Mouse (Mus musculus): Measurements from ENCODE around the gene Krtap5-4.
"Not testable (repeated sequence)": the region's sequence is repeated elsewhere in the genome, so short reads cannot be mapped to it uniquely, and the experiment has no call there.

The Krtap5-4 gene

DNA sequence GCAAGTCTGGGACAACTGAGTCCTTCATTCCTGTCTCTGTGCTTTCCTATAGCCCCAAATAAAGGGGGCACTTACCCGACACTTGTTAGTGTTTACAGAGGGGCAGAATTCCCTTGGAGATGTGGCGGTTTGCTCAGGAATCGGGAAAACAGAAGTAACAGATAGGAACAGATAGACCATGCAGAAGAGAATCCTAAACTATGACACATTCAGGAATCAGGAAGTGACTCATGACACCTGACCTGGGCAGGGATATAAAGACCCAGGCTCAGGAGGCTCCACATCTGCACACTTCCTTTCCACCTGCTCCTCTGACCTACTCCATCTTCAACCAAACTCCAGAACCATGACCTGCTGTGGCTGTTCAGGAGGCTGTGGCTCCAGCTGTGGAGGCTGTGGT is at the start of gene Krtap5-4:
Gene Krtap5-4, plus strand, starts transcription at position 301 of the 400 bp plus-strand sequence.
- no peak for DNase-seq

DNA sequence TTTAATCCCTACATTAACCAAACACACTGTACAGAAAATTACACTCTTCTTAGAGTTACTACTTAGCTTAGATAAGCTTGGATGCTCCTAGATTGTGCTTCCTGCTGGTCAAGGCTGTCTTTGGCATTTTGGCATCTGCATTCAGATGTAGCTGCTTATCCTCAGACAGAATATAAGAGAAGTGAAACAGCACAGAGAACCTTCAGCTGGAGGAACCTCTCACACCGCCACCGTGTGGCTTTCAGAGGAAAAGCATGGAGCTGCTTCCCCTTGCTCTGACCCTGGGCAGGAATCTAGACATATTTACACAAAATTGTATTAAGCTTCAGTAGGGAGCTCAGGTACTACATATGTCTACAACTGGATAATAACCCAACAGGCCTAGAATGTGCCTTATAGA is 47.8 kb upstream of the Krtap5-4 start:
- DNase-seq = peak; percentile 49

DNA sequence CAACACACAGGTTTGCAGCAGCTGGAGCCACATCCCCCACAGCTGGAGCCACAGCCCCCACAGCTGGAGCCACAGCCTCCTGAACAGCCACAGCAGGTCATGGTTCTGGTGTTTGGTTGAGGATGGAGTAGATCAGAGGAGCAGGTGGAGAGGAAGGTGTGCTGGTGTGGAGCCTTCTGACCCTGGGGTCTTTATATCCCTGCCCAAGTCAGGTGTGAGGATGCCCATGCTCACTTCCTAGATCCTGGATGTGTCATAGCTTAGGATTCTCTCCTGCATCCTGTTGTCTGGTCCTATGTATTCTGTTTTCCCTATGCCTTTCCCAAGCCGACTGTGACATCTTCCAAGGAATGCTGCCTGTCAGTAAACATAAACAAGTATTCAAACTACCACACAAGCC is 45.1 kb upstream of the Krtap5-4 start, which contains the start of gene Gm2431:
Gene Gm2431, minus strand, starts transcription at position 101 of the 400 bp plus-strand sequence.
- not testable (repeated sequence) for DNase-seq

DNA sequence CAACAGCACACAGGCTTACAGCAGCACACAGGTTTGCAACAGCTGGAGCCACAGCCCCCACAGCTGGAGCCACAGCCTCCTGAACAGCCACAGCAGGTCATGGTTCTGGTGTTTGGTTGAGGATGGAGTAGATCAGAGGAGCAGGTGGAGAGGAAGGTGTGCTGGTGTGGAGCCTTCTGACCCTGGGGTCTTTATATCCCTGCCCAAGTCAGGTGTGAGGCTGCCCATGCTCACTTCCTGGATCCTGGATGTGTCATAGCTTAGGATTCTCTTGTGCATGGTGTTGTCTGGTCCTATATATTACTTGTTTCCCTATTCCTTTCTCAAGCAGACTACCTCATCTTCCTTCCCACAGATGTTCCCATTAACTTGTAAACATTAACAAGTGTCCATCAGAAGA is 29.1 kb upstream of the Krtap5-4 start, which contains the start of gene Gm4559:
Gene Gm4559, minus strand, starts transcription at position 101 of the 400 bp plus-strand sequence.
- DNase-seq = not testable (repeated sequence)

DNA sequence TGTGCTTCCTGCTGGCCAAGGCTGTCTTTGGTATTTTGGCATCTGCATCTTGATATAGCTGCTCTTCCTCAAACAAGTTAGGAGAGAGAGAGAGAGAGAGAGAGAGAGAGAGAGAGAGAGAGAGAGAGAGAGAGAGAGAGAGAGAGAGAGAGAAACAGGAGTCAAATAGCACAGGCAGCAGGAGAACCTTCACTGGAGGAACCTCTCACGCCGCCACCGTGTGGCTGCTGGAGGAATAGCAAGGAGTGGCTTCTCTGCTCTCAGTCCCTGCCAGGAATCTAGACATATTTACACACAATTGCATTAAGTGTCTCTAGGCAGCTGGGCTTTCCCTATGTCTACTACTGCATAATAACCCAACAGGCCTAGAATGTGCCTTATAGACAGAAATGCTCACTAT is 25.2 kb upstream of the Krtap5-4 start:
- DNase-seq = peak; percentile 84

DNA sequence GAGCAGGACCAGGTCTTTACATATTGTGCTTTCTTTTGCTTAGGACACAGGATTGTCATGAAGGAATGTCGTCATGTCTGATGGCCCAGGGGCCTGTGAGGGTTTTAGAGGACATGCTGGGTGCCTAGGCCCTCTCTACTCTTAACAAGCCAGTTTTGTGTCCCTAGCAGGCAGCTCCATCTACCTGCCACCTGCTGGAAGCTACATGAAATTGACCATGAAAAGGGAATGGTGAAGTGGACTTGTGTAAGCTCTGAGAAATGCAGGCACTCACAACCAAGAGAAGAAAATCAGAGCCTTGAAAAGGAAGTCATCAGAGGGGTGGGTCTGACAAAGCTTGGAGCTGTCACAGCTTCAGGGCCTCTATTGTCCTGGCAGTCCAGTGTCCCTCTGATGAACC is 24.1 kb upstream of the Krtap5-4 start:
- not testable (repeated sequence) for DNase-seq

DNA sequence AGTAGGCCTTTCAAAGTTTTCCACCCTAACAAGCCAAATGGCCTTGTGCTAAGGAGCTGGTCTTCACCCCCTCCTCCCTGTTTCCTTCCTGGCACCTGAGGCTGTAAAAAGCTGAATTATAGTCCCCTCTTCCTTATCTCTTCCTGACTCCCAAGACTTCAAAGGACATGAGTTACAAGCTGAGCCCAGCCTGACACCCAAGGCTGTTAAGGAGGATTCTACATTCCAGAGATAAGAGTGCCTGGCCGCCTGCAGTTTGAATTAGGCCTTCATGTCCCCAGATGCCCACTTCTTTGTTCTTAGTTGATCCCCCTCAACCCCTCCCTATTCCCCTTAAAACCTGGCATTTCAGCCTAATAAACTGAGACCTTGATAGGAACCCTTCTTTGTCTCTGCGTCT is 20.5 kb upstream of the Krtap5-4 start:
- DNase-seq = not testable (repeated sequence)

DNA sequence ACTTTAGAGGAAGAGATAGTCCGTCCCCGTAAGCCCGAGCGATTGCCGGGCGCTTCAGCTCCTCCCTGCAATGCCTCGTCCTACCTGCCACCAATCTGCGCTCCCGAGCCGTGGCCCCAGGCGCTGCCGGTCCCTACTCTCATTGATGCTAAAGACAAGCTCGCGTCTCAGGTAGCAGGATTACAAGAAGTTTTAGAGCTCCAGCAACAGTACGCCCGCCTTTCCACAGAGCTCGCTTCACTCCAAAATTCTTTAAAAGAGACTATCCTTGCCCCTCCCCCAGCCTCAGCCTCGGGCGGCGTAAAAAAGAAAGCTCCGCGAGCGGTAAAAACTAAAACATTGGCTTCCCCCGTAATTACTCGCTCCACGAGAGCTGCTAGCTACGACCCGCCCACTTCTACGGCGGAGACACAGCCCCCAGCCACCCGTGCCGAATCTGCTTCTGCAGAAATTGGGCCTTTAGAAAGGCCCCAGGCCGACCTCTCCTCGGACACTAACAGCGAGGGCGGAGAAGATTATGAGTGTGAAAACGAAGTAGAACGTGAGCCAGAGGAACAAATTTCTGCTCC is 19.2 kb upstream of the Krtap5-4 start:
- peak; percentile 79 for DNase-seq

DNA sequence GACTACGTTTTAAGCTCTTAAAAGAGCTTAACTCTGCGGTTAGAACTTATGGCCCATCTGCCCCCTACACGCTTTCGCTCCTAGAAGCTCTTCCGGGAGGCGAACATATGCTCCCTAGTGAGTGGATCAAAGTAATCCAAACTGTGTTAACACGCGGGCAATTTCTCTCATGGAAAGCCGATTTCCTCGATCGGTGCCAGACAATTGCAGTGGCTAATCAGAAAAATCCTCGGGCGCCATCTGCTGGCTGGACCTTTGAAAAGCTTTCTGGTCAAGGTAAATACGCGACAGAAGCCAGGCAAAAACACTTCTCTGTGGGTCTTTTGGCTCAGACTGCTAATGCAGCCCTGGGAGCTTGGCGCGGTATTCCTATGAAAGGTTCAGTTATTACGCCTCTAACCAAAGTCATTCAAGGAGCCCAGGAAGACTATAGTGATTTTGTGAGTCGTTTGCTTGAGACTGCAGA is 18.7 kb upstream of the Krtap5-4 start:
- peak; percentile 96 for DNase-seq

DNA sequence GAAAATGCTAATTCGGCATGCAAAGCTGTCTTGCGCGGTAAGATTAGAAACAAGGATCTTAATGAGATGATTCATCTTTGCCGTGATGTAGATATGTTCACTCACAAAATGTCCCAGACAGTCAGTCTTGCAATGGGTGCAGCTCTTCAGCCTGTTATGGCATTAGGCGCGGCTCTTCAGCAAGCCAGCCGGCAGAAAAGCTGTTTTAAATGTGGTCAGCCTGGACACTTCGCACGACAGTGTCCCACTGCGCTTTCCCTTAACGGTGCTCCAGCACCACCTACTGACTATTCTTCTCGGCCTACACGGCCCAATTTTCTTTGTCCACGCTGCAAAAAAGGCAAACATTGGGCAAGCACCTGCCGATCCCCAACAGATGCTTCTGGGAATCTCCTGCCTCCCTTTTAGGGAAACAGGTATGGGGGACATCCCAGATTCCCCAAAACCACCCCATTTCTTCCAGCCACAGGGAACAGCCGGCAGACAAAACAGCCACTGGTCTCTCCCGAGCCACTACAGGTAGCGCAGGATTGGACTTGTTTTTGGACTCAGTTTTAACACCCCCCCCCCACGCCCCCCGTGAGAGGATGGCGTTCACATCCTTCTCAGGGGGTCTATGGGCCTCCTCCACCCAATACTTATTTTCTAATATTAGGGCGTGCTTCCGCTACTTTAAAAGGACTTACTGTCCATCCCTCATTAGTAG is 18.1 kb upstream of the Krtap5-4 start:
- DNase-seq = no peak

DNA sequence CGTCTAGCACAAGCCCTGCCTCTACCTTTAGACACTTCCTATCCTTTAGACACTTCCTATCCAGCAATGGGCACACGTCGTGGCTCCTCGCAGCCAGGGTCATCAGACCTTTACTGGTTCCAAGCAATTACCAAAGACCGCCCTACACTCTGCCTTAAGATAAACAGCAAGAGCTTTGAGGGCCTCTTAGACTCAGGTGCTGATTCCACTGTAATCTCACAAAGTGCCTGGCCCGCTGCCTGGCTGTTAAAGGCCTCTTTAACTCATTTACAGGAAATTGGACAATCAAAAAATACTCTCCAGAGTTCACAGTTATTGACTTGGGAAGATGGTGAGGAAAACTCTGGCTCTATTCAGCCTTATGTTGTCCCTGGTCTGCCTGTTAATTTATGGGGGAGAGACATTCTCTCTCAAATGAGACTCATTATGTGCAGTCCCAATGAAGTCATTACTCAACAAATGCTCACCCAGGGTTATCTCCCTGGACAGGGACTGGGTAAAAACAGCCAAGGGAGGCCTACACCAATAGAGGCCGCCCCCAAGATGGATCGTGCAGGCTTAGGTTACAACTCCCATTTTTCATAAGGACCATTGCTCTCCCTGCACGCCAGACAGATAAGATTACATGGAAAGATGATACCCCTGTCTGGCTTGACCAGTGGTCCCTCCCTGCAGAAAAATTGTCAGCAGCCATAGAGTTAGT is 17.3 kb upstream of the Krtap5-4 start:
- DNase-seq = not testable (repeated sequence)

DNA sequence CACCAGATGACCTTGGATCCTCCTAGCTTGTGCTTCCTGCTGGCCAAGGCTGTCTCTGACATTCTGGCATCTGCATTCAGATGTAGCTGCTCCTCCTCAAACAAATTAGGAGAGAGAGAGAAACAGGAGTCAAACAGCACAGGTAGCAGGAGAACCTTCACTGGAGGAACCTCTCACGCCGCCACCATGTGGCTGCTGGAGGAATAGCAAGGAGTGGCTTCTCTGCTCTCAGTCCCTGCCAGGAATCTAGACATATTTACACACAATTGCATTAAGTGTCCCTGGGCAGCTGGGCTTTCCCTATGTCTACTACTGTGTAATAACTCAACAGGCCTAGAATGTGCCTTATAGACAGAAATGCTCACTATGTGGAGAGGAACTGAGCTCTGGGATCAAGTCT is 9.5 kb upstream of the Krtap5-4 start:
- peak; percentile 69 for DNase-seq

DNA sequence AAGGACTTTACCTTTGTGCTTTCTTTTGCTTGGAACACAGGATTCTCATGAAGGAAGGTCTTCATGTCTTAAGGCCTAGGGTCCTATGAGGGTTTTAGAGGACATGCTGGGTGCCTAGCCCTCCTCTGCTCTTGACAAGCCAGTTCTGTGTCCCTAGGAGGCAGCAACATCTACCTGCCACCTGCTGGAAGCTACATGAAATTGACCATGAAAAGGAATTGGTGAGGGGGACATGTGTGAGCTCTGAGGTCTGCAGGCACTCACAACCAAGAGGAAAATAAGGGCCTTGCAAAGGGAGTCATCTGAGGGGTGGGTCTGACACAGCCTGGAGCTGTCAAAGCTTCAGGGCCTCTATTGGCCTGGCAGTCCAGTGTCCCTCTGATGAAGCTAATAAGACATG is 7.9 kb upstream of the Krtap5-4 start:
- DNase-seq = no peak

DNA sequence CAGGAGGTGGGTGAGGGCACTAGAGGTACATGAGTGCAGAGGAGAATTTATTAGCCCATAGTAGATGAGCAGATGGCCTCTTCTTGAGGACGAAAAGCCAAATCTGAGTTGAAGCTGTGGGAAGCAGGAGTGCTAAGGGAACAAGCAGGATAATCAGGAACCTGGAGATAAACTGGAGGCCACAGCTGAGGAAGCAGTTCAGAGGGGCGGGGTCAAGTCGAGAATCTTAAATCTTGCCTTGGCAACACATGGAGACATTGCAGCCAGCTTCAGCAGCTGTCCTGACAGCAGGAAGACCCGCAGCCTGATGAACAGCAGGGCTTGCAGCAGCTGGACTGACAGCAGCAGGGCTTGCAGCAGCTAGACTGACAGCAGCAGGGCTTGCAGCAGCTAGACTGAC is 7.2 kb upstream of the Krtap5-4 start:
- not testable (repeated sequence) for DNase-seq

DNA sequence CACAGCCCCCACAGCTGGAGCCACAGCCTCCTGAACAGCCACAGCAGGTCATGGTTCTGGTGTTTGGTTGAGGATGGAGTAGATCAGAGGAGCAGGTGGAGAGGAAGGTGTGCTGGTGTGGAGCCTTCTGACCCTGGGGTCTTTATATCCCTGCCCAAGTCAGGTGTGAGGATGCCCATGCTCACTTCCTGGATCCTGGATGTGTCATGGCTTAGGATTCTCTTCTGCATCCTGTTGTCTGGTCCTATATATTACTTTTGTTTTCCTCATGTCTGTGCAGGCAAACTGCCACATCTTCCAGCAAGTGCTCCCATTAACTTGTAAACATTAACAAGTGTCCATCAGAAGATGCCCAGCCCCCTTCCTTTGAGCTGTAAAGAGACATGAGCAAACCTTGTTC is 6.3 kb upstream of the Krtap5-4 start, which contains the start of gene Krtap5-1:
Gene Krtap5-1, minus strand, starts transcription at position 101 of the 400 bp plus-strand sequence.
- not testable (repeated sequence) for DNase-seq

DNA sequence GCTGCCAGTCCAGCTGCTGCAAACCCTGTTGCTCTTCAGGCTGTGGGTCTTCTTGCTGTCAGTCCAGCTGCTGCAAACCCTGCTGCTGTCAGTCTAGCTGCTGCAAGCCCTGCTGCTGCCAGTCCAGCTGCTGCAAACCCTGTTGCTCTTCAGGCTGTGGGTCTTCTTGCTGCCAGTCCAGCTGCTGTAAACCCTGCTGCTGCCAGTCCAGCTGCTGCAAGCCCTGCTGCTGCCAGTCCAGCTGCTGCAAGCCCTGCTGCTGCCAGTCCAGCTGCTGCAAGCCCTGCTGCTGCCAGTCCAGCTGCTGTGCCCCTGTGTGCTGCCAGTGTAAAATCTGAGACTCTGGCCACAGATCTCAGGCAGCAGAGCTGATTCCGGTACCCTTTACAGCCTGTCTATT is 580 bp downstream of the Krtap5-4 start:
- DNase-seq = not testable (repeated sequence)

DNA sequence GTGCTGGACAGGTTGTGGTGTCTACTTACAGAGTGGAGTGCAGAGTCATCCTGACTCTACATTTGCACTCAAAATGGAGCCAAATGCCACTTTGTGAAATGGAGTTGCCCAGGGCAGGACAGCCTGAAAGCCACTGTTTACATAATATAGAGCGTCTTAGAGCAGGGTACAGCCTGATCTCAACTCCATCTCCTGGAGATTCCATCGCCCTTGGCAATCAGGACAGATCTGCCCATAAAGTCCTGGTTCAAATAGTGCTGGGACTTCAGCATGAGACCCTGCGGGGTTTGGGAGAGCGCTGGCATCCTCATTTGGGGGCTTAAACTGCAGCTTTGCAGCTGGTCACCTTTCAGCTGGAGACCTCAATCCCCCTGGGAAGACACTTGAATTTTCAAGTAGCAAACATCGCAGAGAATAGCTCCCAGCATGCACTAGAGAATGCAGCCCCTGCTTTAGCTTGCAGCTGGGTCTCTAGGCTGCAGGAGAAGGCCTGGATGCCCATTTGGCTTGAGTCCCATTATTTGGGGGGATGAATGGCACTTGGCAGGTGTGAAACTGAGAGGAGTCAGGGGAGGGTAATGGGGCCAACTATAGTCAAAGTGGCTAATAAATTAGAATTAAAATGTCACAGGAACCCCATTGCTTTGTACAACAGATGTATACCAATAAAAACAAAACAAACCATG is 11.4 kb downstream of the Krtap5-4 start:
- no peak for DNase-seq

DNA sequence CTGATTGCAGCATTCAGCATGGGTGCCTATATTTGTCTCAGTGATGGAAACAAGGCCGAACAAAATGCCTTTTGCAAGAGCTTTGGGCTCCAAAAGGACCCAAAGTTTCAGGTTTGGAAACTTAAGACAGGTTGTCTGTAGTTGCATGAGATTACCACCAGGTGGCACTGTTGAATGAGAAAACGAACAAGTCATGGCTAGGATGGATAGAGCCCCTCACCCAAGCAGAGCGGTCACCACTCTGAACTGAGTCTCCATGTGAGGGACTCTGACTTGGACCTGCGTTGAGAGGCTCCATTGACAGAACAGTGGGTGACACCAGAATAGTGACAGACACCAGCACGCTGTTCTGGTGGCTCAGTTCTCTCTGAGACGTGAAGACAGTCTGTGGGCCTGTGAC is 13.2 kb downstream of the Krtap5-4 start:
- peak; percentile 66 for DNase-seq

DNA sequence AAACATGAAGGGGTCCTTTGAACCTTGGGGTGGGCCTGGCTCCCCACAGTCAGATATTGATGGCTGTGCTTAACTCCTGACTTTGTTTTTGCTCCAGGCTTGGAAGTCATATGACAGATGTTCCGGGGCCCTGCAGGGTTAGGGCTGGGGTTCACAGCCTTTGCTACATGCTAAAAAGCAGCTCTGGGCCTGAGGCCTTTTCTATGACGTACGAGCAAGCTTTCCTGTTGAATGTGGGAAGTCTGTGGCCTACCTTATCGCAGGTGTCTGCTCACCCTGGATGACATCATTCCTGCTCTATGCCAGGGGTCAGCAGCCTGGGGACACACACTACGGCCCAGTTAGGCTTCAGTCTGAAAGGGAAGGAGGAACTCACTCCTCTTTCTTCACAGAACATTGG is 13.9 kb downstream of the Krtap5-4 start:
- peak; percentile 41 for DNase-seq

DNA sequence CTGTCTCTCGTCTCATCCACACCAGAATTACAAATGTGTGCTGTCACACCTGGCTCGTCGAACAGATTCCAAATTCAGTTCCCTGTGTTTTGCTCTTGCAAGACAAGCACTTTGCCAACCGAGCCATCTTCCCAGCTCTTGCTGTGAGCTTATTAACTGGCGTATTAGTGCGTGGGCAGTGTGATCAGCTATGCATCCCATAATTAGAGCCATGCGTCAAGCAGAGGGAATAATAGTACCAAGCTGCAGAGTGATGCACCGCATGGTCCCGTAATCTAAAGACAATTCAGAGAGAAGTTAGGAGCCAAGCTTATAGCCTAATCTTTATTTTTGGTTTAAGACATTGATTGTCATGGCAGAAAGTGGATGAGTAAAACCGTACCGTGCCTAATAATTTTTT is 15.8 kb downstream of the Krtap5-4 start:
- DNase-seq = no peak

DNA sequence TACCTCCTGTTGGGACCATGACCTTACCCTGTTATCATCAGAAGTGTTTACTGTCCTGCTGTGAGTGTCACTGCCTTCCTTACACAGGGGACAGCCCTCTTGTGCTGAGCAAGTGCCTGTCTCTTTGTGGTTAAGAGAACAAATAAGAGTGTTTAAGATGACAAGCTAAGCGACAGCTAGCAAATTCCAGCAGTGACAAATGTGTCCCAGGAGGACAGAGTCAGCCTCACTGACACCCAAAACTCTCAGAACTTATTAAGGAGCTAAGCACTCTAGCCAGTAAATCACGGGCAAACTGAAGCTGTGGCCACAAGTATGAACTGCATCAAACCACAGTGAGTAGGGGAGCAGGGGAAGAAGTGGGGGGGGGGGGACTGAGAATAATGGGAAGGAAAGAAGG is 17.6 kb downstream of the Krtap5-4 start:
- DNase-seq = no peak

DNA sequence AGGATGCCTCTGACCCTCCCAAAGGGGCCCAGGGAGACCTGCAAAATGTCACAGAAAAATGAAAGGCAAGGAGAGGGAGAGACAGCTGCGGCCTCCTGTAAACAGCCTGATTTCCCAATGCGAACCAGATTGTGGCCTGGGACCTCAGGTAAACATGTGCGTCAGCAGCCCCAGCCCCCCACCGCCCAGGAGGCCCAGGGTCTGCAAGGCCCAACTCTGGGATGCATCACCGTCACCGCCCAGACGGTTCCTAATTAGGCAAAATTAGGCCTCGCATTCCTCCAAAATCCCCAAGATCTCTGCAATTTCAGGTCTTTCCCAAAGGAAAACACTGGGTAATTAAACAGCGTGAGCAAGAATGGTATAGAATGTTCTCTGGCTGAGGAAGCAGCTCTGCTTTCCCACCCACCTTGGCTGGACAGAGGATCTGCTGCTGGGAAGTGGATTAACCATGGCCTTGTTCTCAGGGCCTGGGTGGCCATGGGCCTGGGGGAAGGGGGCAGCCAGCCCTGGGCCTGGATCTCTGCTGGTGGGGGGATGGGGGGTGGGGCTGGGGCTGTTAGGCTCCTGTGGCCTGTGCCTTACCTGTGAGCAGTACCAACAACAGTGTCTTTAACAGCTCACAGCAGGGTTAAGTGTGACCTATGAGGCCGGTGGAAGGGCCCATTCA is 18.4 kb downstream of the Krtap5-4 start:
- DNase-seq = peak; percentile 38
